Mouse (Mus musculus): Measurements from ENCODE around the gene Herpud2.
"Not testable (repeated sequence)": the region's sequence is repeated elsewhere in the genome, so short reads cannot be mapped to it uniquely, and the experiment has no call there.

Gene Herpud2

GRCm38 (mm10) chr9:25145925-25146324 is 5.7 kb downstream of the Herpud2 start:
- no peak for DNase-seq (ENCODE audit: low read depth, low spot score)

- DNase-seq (ENCODE audit: low read depth, low spot score): no peak
Observed at GRCm38 (mm10) chr9:25143950-25144349, 7.7 kb downstream of the Herpud2 start.

- DNase-seq (ENCODE audit: low read depth, low spot score): no peak
Observed at GRCm38 (mm10) chr9:25142988-25143387, 8.6 kb downstream of the Herpud2 start.

- no peak for DNase-seq (ENCODE audit: low read depth, low spot score)
Observed at GRCm38 (mm10) chr9:25142041-25142440, 9.6 kb downstream of the Herpud2 start.

- no peak for DNase-seq (ENCODE audit: low read depth, low spot score)
Observed at GRCm38 (mm10) chr9:25140330-25140729, 11.3 kb downstream of the Herpud2 start.

GRCm38 (mm10) chr9:25138900-25139299 is 12.7 kb downstream of the Herpud2 start:
- DNase-seq (ENCODE audit: low read depth, low spot score): no peak

GRCm38 (mm10) chr9:25132920-25133319 is 18.7 kb downstream of the Herpud2 start:
- DNase-seq (ENCODE audit: low read depth, low spot score): no peak

GRCm38 (mm10) chr9:25132253-25132652 is 19.4 kb downstream of the Herpud2 start:
- no peak for DNase-seq (ENCODE audit: low read depth, low spot score)

GRCm38 (mm10) chr9:25124048-25124447 is 27.6 kb downstream of the Herpud2 start:
- DNase-seq (ENCODE audit: low read depth, low spot score): no peak

GRCm38 (mm10) chr9:25123590-25123989 is 28.0 kb downstream of the Herpud2 start:
- DNase-seq (ENCODE audit: low read depth, low spot score): not testable (repeated sequence)

- DNase-seq (ENCODE audit: low read depth, low spot score): peak; percentile 55
Observed at GRCm38 (mm10) chr9:25104638-25105037, 47.0 kb downstream of the Herpud2 start.

GRCm38 (mm10) chr9:25102881-25103280 is 48.7 kb downstream of the Herpud2 start:
- no peak for DNase-seq (ENCODE audit: low read depth, low spot score)

- no peak for DNase-seq (ENCODE audit: low read depth, low spot score)
Observed at GRCm38 (mm10) chr9:25090853-25091252, 60.8 kb downstream of the Herpud2 start.

- no peak for DNase-seq (ENCODE audit: low read depth, low spot score)
Observed at GRCm38 (mm10) chr9:25089122-25089521, 62.5 kb downstream of the Herpud2 start, which contains the start of gene Gm10181. Gene Gm10181, plus strand, starts transcription at chr9:25089422.

- DNase-seq (ENCODE audit: low read depth, low spot score): no peak
Observed at GRCm38 (mm10) chr9:25076505-25076904, 75.1 kb downstream of the Herpud2 start.

- no peak for DNase-seq (ENCODE audit: low read depth, low spot score)
Observed at GRCm38 (mm10) chr9:25075977-25076376, 75.6 kb downstream of the Herpud2 start.

- DNase-seq (ENCODE audit: low read depth, low spot score): peak; percentile 31
Observed at GRCm38 (mm10) chr9:25072666-25073065, 79.0 kb downstream of the Herpud2 start.

- DNase-seq (ENCODE audit: low read depth, low spot score): no peak
Observed at GRCm38 (mm10) chr9:25058726-25059125, 92.9 kb downstream of the Herpud2 start.

Measured in ES-CJ7 (cell line).